Mouse (Mus musculus): Measurements from ENCODE around the gene Gp1bb. TPM values are rescaled to one million over a fixed set of nuclear protein-coding genes. Genes with fewer than 3 reads are reported as not detected.

Gene Gp1bb
- polyA plus RNA-seq, 2 experiments, result 15.0 to 23.6 TPM

DNA sequence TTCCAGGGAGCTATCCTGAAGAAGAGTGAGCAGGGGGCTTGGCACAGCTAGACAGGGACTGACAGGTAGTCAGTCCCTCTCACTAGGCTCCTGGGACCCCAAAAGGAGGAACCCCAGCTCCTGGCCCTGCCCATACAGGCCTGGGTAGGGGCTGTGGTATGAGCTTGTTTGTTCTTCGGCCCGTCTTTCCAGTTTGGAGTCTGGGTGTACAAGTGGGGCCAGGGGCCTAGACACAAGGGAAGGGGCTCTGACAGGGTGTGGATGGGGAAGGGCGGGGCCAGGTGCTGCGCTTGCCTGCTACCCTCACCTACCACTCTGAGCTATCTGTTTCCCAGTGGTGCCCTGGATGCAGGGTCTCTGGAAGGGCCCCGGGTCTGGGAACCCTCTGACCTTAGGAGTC, 16.5 kb downstream of the Gp1bb start:
- ATAC-seq (ENCODE audit: insufficient read depth) (no peak), DNase-seq (ENCODE audit: low read depth in 3 of 3, low spot score in 3 of 3) (no peak)
- Histone ChIP-seq H3K27ac (no peak overlapping the region), H3K4me3 (ENCODE audit: insufficient read depth in 1 of 2, low read depth in 2 of 2, low read length in 2 of 2) (no peak overlapping the region), H3K27me3 (ENCODE audit: control insufficient read depth, insufficient read depth, low read length) (no peaks in the 10 kb centered on the region), H3K9me3 (ENCODE audit: control insufficient read depth, low read length) (no peaks in the 10 kb centered on the region), H3K9ac (replicated peaks) (no peak overlapping the region), H3K36me3 (replicated peaks; ENCODE audit: control insufficient read depth, insufficient read depth, low read depth) (no peaks in the 10 kb centered on the region), H3K4me1 (replicated peaks; ENCODE audit: control insufficient read depth in 2 of 2, insufficient read depth in 2 of 2, low read length in 1 of 2) (no peaks in the 10 kb centered on the region), H3K4me2 (ENCODE audit: low read depth) (no peak overlapping the region)
- no peak for TF ChIP-seq CTCF (IDR thresholded peaks at IDR 0.05; ENCODE audit: low read depth)
- TF ChIP-seq EP300 (IDR thresholded peaks at IDR 0.05; ENCODE audit: low read depth), result no peak
- WGBS (ENCODE audit: insufficient replicate concordance), result 64% methylated on average over 5 of the region's 5 CpGs

DNA sequence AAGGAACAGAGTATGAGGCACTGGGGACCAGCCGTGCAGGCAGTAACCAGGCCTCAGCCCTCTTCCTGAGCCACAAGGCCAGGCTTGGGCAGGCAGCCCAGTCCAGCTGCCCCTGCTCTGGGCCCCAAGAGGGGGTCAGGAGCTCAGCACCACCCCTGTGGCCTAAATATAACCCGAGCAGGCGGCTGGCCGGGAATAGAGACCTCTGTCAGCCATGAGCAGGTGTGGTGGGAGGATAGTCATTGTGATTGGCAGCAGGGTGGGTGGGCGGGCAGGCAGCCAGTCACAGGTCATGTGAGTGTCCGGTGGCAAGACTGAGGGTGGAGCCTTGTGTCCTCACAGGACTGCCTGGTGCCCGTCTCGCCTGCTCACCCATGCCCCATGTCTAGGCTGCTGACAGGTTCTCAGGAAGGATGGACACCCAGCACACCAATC, 17.9 kb downstream of the Gp1bb start:
- Histone ChIP-seq H3K4me3 (ENCODE audit: insufficient read depth in 1 of 2, low read depth in 2 of 2, low read length in 2 of 2) (no peak overlapping the region), H3K27me3 (ENCODE audit: control insufficient read depth, insufficient read depth, low read length) (no peaks in the 10 kb centered on the region), H3K36me3 (replicated peaks; ENCODE audit: control insufficient read depth, insufficient read depth, low read depth) (no peaks in the 10 kb centered on the region), H3K4me2 (ENCODE audit: low read depth) (no peak overlapping the region), H3K4me1 (replicated peaks; ENCODE audit: control insufficient read depth in 2 of 2, insufficient read depth in 2 of 2, low read length in 1 of 2) (no peaks in the 10 kb centered on the region), H3K27ac (no peak overlapping the region), H3K9me3 (ENCODE audit: control insufficient read depth, low read length) (no peaks in the 10 kb centered on the region), H3K9ac (replicated peaks) (no peak overlapping the region)
- ATAC-seq (ENCODE audit: insufficient read depth), result no peak
- 40% methylated on average over 8 of the region's 8 CpGs for WGBS (ENCODE audit: insufficient replicate concordance)
- no peak for DNase-seq (ENCODE audit: low read depth in 3 of 3, low spot score in 3 of 3)
- TF ChIP-seq CTCF (IDR thresholded peaks at IDR 0.05; ENCODE audit: low read depth) (no peak), EP300 (IDR thresholded peaks at IDR 0.05; ENCODE audit: low read depth) (no peak)

DNA sequence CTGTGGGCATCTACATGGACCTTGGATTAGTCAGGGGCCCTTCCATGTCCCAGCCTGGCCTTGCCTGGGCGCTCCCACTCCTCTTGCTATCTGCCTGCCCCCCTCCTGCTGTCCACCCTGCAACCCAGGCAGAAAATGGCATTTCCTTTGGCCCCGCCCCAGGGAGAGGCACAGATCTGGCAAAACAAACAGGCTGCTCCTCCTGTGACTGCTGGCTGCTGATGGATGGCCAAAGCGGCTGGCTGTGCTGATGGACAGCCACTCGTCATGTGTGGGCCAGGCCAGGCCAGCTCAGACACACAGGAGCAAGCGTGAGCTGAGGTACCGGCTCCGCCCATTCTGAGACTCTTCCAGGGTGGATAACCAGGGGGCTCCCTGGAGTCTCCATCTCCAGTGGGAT, 20.8 kb downstream of the Gp1bb start:
- no peak for TF ChIP-seq CTCF (IDR thresholded peaks at IDR 0.05; ENCODE audit: low read depth)
- no peak for TF ChIP-seq EP300 (IDR thresholded peaks at IDR 0.05; ENCODE audit: low read depth)
- no peak overlapping the region for H3K27ac ChIP-seq
- H3K4me1 ChIP-seq (replicated peaks; ENCODE audit: control insufficient read depth in 2 of 2, insufficient read depth in 2 of 2, low read length in 1 of 2), result no peaks in the 10 kb centered on the region
- H3K27me3 ChIP-seq (ENCODE audit: control insufficient read depth, insufficient read depth, low read length), result no peaks in the 10 kb centered on the region
- no peaks in the 10 kb centered on the region for H3K9me3 ChIP-seq (ENCODE audit: control insufficient read depth, low read length)
- no peak overlapping the region for H3K4me2 ChIP-seq (ENCODE audit: low read depth)
- no peak overlapping the region for H3K4me3 ChIP-seq (ENCODE audit: insufficient read depth in 1 of 2, low read depth in 2 of 2, low read length in 2 of 2)
- DNase-seq (ENCODE audit: low read depth in 3 of 3, low spot score in 3 of 3) (no peak), ATAC-seq (ENCODE audit: insufficient read depth) (no peak)
- no peak overlapping the region for H3K9ac ChIP-seq (replicated peaks)
- 58% methylated on average over 7 of the region's 7 CpGs for WGBS (ENCODE audit: insufficient replicate concordance)
- H3K36me3 ChIP-seq (replicated peaks; ENCODE audit: control insufficient read depth, insufficient read depth, low read depth), result no peaks in the 10 kb centered on the region

DNA sequence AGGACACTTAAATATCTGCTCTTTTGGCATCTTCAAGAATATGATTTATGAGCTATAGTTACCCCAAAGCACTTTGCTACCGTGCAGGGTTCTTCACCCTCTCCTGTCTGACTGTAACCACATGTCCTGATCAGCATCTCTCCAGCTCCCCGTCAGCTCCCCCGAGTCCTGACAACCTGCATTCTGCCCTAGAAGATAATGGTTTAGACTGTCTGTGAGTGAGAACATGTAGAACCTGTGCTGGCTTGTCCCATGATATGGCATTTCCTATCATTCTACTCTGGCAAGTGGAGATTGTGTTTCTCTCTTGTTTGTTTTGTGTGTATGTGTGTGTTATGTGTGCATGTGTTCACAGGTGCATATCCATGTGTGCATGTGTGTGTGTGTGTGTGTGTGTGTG, 24.2 kb downstream of the Gp1bb start:
- no peaks in the 10 kb centered on the region for H3K9me3 ChIP-seq (ENCODE audit: control insufficient read depth, low read length)
- H3K36me3 ChIP-seq (replicated peaks; ENCODE audit: control insufficient read depth, insufficient read depth, low read depth), result no peaks in the 10 kb centered on the region
- TF ChIP-seq EP300 (IDR thresholded peaks at IDR 0.05; ENCODE audit: low read depth), result no peak
- no peak for TF ChIP-seq CTCF (IDR thresholded peaks at IDR 0.05; ENCODE audit: low read depth)
- DNase-seq (ENCODE audit: low read depth in 3 of 3, low spot score in 3 of 3) (no peak), ATAC-seq (ENCODE audit: insufficient read depth) (no peak)
- WGBS (ENCODE audit: insufficient replicate concordance), result 16% methylated on average over 3 of the region's 3 CpGs
- H3K9ac ChIP-seq (replicated peaks), result no peak overlapping the region
- H3K27ac ChIP-seq, result no peak overlapping the region
- H3K4me1 ChIP-seq (replicated peaks; ENCODE audit: control insufficient read depth in 2 of 2, insufficient read depth in 2 of 2, low read length in 1 of 2), result no peaks in the 10 kb centered on the region
- no peak overlapping the region for H3K4me3 ChIP-seq (ENCODE audit: insufficient read depth in 1 of 2, low read depth in 2 of 2, low read length in 2 of 2)
- peaks cover 6% of the 10 kb centered on the region for H3K27me3 ChIP-seq (ENCODE audit: control insufficient read depth, insufficient read depth, low read length)
- no peak overlapping the region for H3K4me2 ChIP-seq (ENCODE audit: low read depth)

DNA sequence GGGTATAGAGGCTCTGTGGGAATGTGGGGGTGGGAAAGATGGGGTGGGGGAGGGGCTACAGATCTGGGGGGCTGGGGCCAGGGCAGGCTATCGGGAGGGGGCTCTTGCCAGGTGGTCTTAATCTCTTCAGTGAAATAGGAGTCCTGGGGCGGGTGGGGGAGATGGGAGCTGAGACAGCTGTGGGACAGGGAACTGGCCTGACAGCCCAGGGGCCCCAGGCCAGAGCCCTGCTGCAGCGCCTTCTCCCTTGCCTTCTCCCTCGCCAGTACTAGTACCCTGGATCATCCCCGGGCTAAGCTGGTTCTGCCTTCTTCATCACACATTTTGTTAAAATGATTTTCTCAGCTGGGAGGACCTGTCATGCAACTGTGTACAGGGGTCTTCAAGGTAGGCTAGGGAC, 25.9 kb downstream of the Gp1bb start:
- Histone ChIP-seq H3K4me2 (ENCODE audit: low read depth) (no peak overlapping the region), H3K36me3 (replicated peaks; ENCODE audit: control insufficient read depth, insufficient read depth, low read depth) (no peaks in the 10 kb centered on the region), H3K9me3 (ENCODE audit: control insufficient read depth, low read length) (no peaks in the 10 kb centered on the region), H3K4me1 (replicated peaks; ENCODE audit: control insufficient read depth in 2 of 2, insufficient read depth in 2 of 2, low read length in 1 of 2) (no peaks in the 10 kb centered on the region), H3K4me3 (ENCODE audit: insufficient read depth in 1 of 2, low read depth in 2 of 2, low read length in 2 of 2) (no peak overlapping the region), H3K27ac (no peak overlapping the region), H3K27me3 (ENCODE audit: control insufficient read depth, insufficient read depth, low read length) (peaks cover 16% of the 10 kb centered on the region), H3K9ac (replicated peaks) (no peak overlapping the region)
- ATAC-seq (ENCODE audit: insufficient read depth), result no peak
- DNase-seq (ENCODE audit: low read depth in 3 of 3, low spot score in 3 of 3), result no peak
- no peak for TF ChIP-seq CTCF (IDR thresholded peaks at IDR 0.05; ENCODE audit: low read depth)
- TF ChIP-seq EP300 (IDR thresholded peaks at IDR 0.05; ENCODE audit: low read depth), result no peak
- WGBS (ENCODE audit: insufficient replicate concordance), result 58% methylated on average over 5 of the region's 5 CpGs

Data from liver, embryonic 14.5 days (tissue).